Mouse (Mus musculus): ENCODE measurements around the gene Sgsm2. TPM values are rescaled to one million over a fixed set of nuclear protein-coding genes. Genes with fewer than 3 reads are reported as not detected.
A peak's percentile ranks its signal among the peaks of the same experiment; 100 is the strongest.

Gene Sgsm2
- total RNA-seq, 2 experiments from 2014 or later: 69.9 to 76.1 TPM

DNA sequence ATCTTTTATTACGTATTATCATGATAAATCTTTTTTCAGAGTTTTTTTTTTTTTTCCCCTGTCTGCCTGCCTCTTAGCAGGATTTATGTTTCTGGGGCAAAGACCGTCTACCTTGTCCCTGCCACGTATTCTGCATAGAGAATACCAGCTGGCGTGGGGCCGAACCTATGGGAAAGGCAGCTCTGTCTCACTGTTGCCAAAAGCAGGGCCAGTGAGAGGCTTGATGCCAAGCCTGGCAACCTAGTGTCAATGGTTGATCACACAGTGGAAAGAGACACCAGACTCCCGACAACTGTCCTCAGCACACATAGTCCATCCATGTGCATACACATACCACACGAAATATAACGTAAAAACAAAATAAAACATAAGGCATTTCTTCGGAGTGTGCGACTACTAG lies 13.8 kb downstream of the Sgsm2 start:
- no peak for DNase-seq (ENCODE audit: low spot score in 2 of 2)

GRCm38 (mm10) chr11:74881979-74882378 lies 14.9 kb downstream of the Sgsm2 start:
- peak in 1 of 2 experiments; percentile 48 for DNase-seq (ENCODE audit: low spot score in 2 of 2)

GRCm38 (mm10) chr11:74880999-74881398 lies 15.9 kb downstream of the Sgsm2 start:
- DNase-seq (ENCODE audit: low spot score in 2 of 2): no peak

- peak; percentile 69 to 71 for DNase-seq (ENCODE audit: low spot score in 2 of 2)
Observed at GRCm38 (mm10) chr11:74876801-74877200, 20.1 kb downstream of the Sgsm2 start.

DNA sequence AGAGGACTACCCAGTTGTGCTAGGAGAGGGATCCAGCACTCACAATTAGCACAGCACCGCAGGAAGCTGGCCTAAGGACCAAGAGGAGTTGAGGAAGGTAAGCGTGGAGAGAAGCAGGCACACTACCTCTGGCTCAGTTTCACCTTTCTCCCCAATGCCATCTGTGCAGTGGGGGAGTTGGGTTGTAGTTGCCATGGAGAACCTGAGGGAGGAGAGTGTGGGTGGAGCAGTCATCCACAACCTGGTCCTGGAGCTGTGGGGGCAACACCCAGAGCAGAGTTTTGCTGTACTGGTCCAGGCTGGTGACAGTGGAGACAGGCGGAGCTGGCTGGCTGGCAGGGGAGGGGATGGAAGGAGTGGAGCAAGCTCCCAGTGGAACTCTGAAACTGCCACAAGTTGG lies 22.2 kb downstream of the Sgsm2 start:
- no peak for DNase-seq (ENCODE audit: low spot score in 2 of 2)

DNA sequence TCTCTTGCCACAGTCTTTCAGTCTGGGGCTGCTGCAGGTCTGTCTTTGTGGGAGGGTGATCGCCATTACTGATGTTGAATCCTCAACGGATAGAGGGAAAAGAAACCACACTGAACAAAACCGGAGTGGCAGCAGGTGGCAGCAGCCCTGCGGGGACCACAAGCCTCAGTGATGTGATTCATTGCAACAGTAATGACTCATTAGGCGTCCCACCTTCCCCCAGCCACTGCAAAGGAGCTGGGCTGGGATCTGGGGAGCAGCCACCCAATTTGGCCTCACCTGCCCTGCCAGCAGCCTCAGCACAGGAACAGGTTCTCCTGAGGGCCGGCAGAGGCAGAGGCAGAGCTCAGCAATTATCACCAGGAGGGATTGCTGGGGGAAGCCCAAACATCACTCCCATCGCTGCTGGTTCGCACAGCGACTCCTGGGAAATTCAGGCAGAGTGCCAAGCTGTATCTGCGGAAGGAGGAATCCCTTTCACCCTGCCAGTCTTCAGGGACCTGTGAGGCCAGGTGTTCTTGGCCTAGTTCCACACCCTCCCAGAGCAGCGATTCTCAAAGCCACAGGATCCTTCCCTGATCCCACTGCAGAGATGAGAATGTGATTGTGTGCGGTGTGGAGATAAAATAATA lies 25.8 kb downstream of the Sgsm2 start:
- peak; percentile 47 to 58 for DNase-seq (ENCODE audit: low spot score in 2 of 2)

- DNase-seq (ENCODE audit: low spot score in 2 of 2): no peak
Observed at GRCm38 (mm10) chr11:74870544-74870943, 26.3 kb downstream of the Sgsm2 start.

DNA sequence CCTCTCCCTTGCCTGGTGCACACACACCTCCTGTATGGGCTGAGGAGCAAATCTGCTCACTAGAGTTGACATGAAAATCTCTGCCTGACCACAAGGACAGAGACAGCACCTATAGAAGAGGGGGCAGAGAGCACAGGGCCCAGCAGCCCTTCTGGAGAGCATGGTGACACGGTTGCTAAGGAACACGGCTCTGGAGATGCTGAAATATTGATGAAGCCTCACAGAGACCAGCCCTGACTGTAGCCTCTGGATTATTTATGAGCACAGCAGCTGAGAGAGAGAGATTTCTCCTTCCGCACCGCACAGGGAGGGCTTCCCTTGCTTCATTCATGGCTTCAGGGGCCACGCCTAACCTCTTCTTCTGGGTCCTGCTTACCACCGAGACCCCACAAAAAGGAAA lies 27.3 kb downstream of the Sgsm2 start:
- no peak for DNase-seq (ENCODE audit: low spot score in 2 of 2)

GRCm38 (mm10) chr11:74868046-74868760 lies 28.7 kb downstream of the Sgsm2 start:
- DNase-seq (ENCODE audit: low spot score in 2 of 2): no peak

DNA sequence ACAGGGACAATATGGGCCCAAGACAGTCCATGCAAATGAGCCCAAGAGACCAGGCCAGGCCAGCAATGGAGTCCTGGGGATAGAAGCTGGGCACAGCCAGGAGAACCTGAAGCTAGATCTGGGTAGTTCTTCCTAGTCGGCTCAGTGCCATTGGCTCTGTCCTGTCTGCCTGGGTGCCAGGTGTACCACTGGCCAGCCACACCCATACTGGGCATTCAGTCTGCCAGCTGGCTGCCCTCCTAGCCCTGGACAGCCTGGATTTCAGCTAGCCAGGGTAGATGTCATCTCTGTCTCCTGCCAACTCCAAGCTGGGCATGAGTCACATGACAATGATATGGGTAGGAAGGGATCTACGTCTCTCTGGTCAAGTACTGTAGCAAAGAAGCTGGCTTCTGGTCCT lies 29.7 kb downstream of the Sgsm2 start:
- peak in 1 of 2 experiments; percentile 45 for DNase-seq (ENCODE audit: low spot score in 2 of 2)

DNA sequence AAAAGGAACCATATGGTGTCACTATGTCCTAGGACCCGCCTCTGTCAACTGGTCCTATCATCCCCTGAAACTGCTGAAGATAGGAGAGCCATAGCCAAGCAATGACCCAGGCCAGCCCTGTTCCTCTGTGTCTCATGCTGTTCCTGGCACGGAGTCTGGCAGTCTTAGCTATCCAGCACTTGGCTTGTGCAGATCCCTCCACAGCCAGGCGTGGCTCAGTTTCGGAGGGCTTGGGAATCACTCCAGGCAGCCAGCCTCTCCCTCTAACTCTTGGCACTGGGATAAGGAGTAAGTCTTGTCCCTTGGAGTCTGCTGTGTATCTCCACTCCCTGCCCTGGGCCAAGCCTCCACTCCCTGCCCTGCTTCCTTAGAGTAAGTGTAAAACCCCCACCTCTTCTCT lies 30.2 kb downstream of the Sgsm2 start:
- DNase-seq (ENCODE audit: low spot score in 2 of 2): peak; percentile 66 to 74

- DNase-seq (ENCODE audit: low spot score in 2 of 2): no peak
Observed at GRCm38 (mm10) chr11:74865252-74865651, 31.6 kb downstream of the Sgsm2 start.

GRCm38 (mm10) chr11:74864421-74864820 lies 32.4 kb downstream of the Sgsm2 start:
- DNase-seq (ENCODE audit: low spot score in 2 of 2): no peak

GRCm38 (mm10) chr11:74863471-74863870 lies 33.4 kb downstream of the Sgsm2 start:
- DNase-seq (ENCODE audit: low spot score in 2 of 2): peak in 1 of 2 experiments; percentile 66

- DNase-seq (ENCODE audit: low spot score in 2 of 2): no peak
Observed at GRCm38 (mm10) chr11:74862129-74862528, 34.7 kb downstream of the Sgsm2 start.

DNA sequence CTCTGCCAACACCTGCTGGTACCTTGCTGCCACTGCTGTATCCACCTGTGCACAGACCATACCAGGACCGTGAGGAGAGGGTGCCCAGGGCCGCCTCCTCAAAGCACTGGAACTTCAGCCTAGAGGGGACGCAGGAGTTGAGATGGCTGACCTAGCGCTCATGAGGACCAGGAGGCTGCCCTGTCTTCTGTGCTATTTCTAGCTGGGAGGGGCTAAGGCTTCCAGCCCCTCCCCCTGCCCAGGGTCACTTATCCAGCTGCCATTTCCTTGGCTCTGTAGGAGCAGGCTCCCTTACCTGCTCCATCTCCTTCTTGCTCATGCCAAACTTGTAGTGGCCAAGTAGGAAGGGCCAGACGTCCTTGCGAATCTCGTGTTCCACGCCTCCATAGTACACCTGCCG lies 39.1 kb downstream of the Sgsm2 start:
- DNase-seq (ENCODE audit: low spot score in 2 of 2): no peak

DNA sequence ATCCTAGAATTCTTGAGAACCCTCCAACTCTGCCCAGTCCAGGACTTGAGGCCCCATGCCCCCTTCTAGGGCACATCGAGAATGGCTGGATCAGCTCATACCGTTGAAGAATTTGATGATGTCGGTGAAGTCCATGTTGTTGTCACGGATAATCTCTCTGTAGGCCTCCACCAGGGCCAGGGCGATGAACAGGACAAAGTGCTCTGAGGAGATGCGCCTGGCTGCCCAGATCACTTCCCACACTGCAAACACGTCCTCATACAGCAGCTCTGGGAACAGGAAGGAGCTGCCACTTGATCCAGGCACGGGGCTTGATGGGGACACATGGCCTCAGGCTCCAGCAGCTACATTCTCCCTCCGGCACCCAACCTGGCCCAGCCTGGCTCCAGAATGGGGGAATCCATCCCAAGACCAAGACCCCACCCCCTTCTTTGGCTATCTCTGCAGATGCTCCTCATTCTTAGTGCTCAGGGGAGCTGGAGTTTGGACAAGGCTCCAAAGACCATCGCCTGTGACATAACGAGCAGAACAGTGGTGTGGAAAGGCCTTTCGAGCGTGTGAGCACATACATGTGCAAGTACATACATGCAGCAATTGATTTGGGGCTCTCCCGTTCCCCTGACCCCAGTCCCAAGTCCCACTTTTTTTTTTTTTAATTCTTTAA lies 45.7 kb downstream of the Sgsm2 start:
- DNase-seq (ENCODE audit: low spot score in 2 of 2): no peak

DNA sequence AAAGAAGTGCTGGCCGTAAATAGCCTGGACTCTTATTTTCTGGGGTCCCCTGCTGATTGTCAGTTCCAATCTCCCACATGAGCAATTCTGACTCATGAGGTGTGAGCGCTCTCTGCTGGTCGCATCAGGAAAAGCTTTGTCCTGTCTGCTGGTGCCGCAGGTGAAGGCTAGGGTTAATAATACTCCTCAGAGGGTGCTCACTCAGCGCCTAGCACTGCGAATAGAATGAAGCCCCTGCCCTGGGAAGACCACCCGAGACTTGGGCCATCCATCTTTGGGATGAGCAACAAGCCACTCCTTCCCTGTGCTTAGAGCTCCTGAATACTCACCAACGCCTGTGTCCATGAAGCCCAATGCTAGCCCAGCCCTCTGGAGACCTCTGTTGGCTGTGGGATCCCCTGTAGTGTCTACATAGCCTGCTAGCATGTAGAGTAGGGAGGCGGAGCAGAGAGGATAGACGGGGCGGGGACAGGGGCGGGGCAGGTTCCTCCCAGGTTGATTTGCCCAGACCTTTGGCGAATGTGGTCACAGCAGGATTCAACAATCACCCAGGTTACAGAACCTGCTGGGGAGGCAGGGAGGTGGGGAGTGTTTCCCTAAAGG lies 48.8 kb downstream of the Sgsm2 start:
- DNase-seq (ENCODE audit: low spot score in 2 of 2): peak; percentile 84 to 85

DNA sequence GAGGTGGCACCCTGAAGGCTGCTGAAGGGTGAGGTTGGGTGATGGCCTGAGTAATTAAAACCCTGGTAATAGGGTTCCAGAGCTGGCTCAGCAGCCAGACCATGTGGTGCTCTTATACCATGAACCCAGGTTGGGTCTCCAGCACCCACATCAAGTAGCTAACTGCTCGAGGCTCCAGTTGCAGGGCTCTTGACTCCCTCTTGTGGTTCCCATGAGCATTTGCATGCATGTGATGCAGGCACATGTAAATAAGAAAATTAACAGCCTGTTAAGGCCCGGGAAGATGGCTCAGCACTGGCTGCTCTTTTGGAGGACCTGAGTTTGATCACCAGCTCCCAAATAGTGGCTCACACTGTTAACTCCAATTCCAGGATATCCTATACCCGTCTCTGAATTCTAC lies 51.1 kb downstream of the Sgsm2 start:
- DNase-seq (ENCODE audit: low spot score in 2 of 2): no peak

GRCm38 (mm10) chr11:74843761-74844160 lies 53.1 kb downstream of the Sgsm2 start:
- DNase-seq (ENCODE audit: low spot score in 2 of 2): no peak

GRCm38 (mm10) chr11:74843435-74843714 lies 53.5 kb downstream of the Sgsm2 start:
- DNase-seq (ENCODE audit: low spot score in 2 of 2): no peak
